Mouse (Mus musculus): ENCODE measurements at regions not wholly inside any gene's neighbourhood (a gene's known extent, or its start where the extent isn't known, plus 50 kb on each side); places are given as distances from the start of the nearest gene placed in this dataset.

GRCm38 (mm10) chr16:23838696-23839095 is 52.1 kb downstream of the Sst start:
- no peak for ATAC-seq (ENCODE audit: low TSS enrichment)

GRCm38 (mm10) chr16:23838114-23838513 is 52.6 kb downstream of the Sst start:
- ATAC-seq (ENCODE audit: low TSS enrichment), result no peak

- no peak for ATAC-seq (ENCODE audit: low TSS enrichment)
Observed at GRCm38 (mm10) chr16:23834991-23835390, 55.8 kb downstream of the Sst start.

- ATAC-seq (ENCODE audit: low TSS enrichment), result no peak
Observed at GRCm38 (mm10) chr16:23833603-23834002, 57.2 kb downstream of the Sst start.

GRCm38 (mm10) chr16:23833042-23833423 is 57.7 kb downstream of the Sst start:
- no peak for ATAC-seq (ENCODE audit: low TSS enrichment)

GRCm38 (mm10) chr16:23832393-23833041 is 58.2 kb downstream of the Sst start:
- no peak for ATAC-seq (ENCODE audit: low TSS enrichment)

GRCm38 (mm10) chr16:23825662-23826061 is 65.1 kb downstream of the Sst start:
- ATAC-seq (ENCODE audit: low TSS enrichment), result no peak

GRCm38 (mm10) chr16:23785216-23785615 is 105.5 kb downstream of the Sst start:
- ATAC-seq (ENCODE audit: low TSS enrichment), result no peak

GRCm38 (mm10) chr16:23784021-23784897 is 106.5 kb downstream of the Sst start:
- ATAC-seq (ENCODE audit: low TSS enrichment), result no peak

- ATAC-seq (ENCODE audit: low TSS enrichment), result no peak
Observed at GRCm38 (mm10) chr16:23780440-23781231, 110.1 kb downstream of the Sst start.

GRCm38 (mm10) chr16:23777894-23778293 is 112.9 kb downstream of the Sst start:
- ATAC-seq (ENCODE audit: low TSS enrichment), result no peak

- ATAC-seq (ENCODE audit: low TSS enrichment), result no peak
Observed at GRCm38 (mm10) chr16:23777041-23777440, 113.7 kb downstream of the Sst start.

- no peak for ATAC-seq (ENCODE audit: low TSS enrichment)
Observed at GRCm38 (mm10) chr16:23776501-23776900, 114.3 kb downstream of the Sst start.

GRCm38 (mm10) chr16:23758136-23758812 is 132.5 kb downstream of the Sst start:
- ATAC-seq (ENCODE audit: low TSS enrichment), result peak; percentile 31; the same call in 1 of the 2 replicates

GRCm38 (mm10) chr16:23737026-23737425 is 153.7 kb downstream of the Sst start:
- no peak for ATAC-seq (ENCODE audit: low TSS enrichment)

GRCm38 (mm10) chr16:23735722-23736121 is 155.0 kb downstream of the Sst start:
- ATAC-seq (ENCODE audit: low TSS enrichment), result no peak

GRCm38 (mm10) chr16:23726562-23726961 is 164.2 kb downstream of the Sst start:
- ATAC-seq (ENCODE audit: low TSS enrichment), result no peak

GRCm38 (mm10) chr16:23721745-23722144 is 169.0 kb downstream of the Sst start:
- no peak for ATAC-seq (ENCODE audit: low TSS enrichment)

GRCm38 (mm10) chr16:23701156-23701555 is 180.5 kb upstream of the Masp1 start:
- no peak for ATAC-seq (ENCODE audit: low TSS enrichment)

- ATAC-seq (ENCODE audit: low TSS enrichment), result peak; percentile 100
Observed at GRCm38 (mm10) chr16:23694226-23694625, 173.6 kb upstream of the Masp1 start.

- no peak for ATAC-seq (ENCODE audit: low TSS enrichment)
Observed at GRCm38 (mm10) chr16:23690061-23690460, 169.4 kb upstream of the Masp1 start.

- peak; percentile 91 for ATAC-seq (ENCODE audit: low TSS enrichment)
Observed at GRCm38 (mm10) chr16:23686783-23687182, 166.2 kb upstream of the Masp1 start.

All from frontal cortex, adult (tissue).